Mouse (Mus musculus) CH12.LX (cell line): ENCODE data around the gene Gm43302. TPM values are rescaled to one million over a fixed set of nuclear protein-coding genes. Genes with fewer than 3 reads are reported as not detected.

Source experiments
- KAT2A ChIP-seq: IDR thresholded peaks from 2 replicates; pipeline ENCODE4 v1.6.1; 2012; ENCODE audit warnings: low read length, improper control_type of control experiment, inconsistent platforms; ENCODE audit not compliant: insufficient replicate concordance
- polyA plus RNA-seq: library from polyadenylated mRNA; unstranded; fragments of >175 nt; gene quantifications from 2 replicates; pipeline ENCODE4 v1.2.1, GENCODE M21; 2012; ENCODE audit warnings: low read depth; ENCODE audit not compliant: insufficient read length
- total RNA-seq, 2 experiments: library from RNA; depleted of rRNA; stranded (reverse); fragments of 300-350 nt in 1 of 2; fragments of >200 nt in 1 of 2; gene quantifications; 2 replicates each; pipeline ENCODE4 v1.2.3; 2012 to 2014

Gene Gm43302
- total and polyA plus RNA-seq, 3 experiments: 0.21 to 0.93 (median 0.44) TPM

- TF ChIP-seq KAT2A: no peak
Observed at GRCm38 (mm10) chr5:105181446-105181845, 112.0 kb downstream of the Gm43302 start (continued).

Other genes starting within 250 kb of the Gm43302 start
- gene Gbp9, start 154.2 kb downstream of the Gm43302 start, total RNA-seq (2012; rRNA removed): 2.9 and 3.4 TPM in 2 replicates
- gene Gbp9, start 154.2 kb downstream of the Gm43302 start, total RNA-seq (2014; rRNA removed): 4.8 and 6.2 TPM in 2 replicates
- 10.1 and 15.0 TPM in 2 replicates for gene Gbp9, start 154.2 kb downstream of the Gm43302 start, polyA plus RNA-seq
- gene Gbp8, start 154.2 kb downstream of the Gm43302 start, total RNA-seq (2012; rRNA removed): 2.9 and 5.2 TPM in 2 replicates
- 5.1 and 6.1 TPM in 2 replicates for gene Gbp8, start 154.2 kb downstream of the Gm43302 start, total RNA-seq (2014; rRNA removed)
- 7.4 and 7.5 TPM in 2 replicates for gene Gbp8, start 154.2 kb downstream of the Gm43302 start, polyA plus RNA-seq
- gene Gbp4, start 154.1 kb downstream of the Gm43302 start, total RNA-seq (2012; rRNA removed): 14.8 and 17.2 TPM in 2 replicates
- gene Gbp4, start 154.1 kb downstream of the Gm43302 start, total RNA-seq (2014; rRNA removed): 19.3 and 21.1 TPM in 2 replicates
- 16.1 and 18.3 TPM in 2 replicates for gene Gbp4, start 154.1 kb downstream of the Gm43302 start, polyA plus RNA-seq
- 0.13 and 0.38 TPM in 2 replicates for gene Gbp10, start 54.2 kb downstream of the Gm43302 start, total RNA-seq (2012; rRNA removed)
- gene Gbp10, start 54.2 kb downstream of the Gm43302 start, total RNA-seq (2014; rRNA removed): 0.47 and 0.70 TPM in 2 replicates
- 0.38 TPM in 1 of 2 replicates, not detected in the other for gene Gbp10, start 54.2 kb downstream of the Gm43302 start, polyA plus RNA-seq
- 1.3 and 2.0 TPM in 2 replicates for gene Gbp6, start within 50 bp of the Gm43302 start, total RNA-seq (2012; rRNA removed)
- 1.5 TPM in 2 replicates for gene Gbp6, start within 50 bp of the Gm43302 start, total RNA-seq (2014; rRNA removed)
- 0.84 and 2.1 TPM in 2 replicates for gene Gbp6, start within 50 bp of the Gm43302 start, polyA plus RNA-seq
- 0.13 and 0.21 TPM in 2 replicates for gene Lrrc8b, start 122.1 kb upstream of the Gm43302 start, total RNA-seq (2012; rRNA removed)
- gene Lrrc8b, start 122.1 kb upstream of the Gm43302 start, total RNA-seq (2014; rRNA removed): 0.38 and 0.40 TPM in 2 replicates
- 0.37 and 0.40 TPM in 2 replicates for gene Lrrc8b, start 122.1 kb upstream of the Gm43302 start, polyA plus RNA-seq
- gene Lrrc8c, start 225.7 kb upstream of the Gm43302 start, total RNA-seq (2012; rRNA removed): 2.4 and 5.9 TPM in 2 replicates
- gene Lrrc8c, start 225.7 kb upstream of the Gm43302 start, total RNA-seq (2014; rRNA removed): 2.4 and 3.3 TPM in 2 replicates
- 7.3 and 10.3 TPM in 2 replicates for gene Lrrc8c, start 225.7 kb upstream of the Gm43302 start, polyA plus RNA-seq